Mouse (Mus musculus): ENCODE data around the gene Snu13. TPM values are rescaled to one million over a fixed set of nuclear protein-coding genes. Genes with fewer than 3 reads are reported as not detected.

Snu13 gene
- polyA plus RNA-seq, 1 experiment from 2014 or later, result 285 TPM

Other genes with a start within 250 kb of the Snu13 start
- gene Tef, start 245.2 kb downstream of the Snu13 start, polyA plus RNA-seq (2015; fragmentation: Nextera tagmentation; extraction: Ambion mirVana), result 32.7 and 33.3 TPM in 2 replicates
- 19.4 and 23.8 TPM in 2 replicates for gene Tob2, start 188.8 kb downstream of the Snu13 start, polyA plus RNA-seq (2015; fragmentation: Nextera tagmentation; extraction: Ambion mirVana)
- gene Phf5a, start 175.7 kb downstream of the Snu13 start, polyA plus RNA-seq (2015; fragmentation: Nextera tagmentation; extraction: Ambion mirVana), result 130 and 132 TPM in 2 replicates
- 259 and 260 TPM in 2 replicates for gene Aco2, start 175.3 kb downstream of the Snu13 start, polyA plus RNA-seq (2015; fragmentation: Nextera tagmentation; extraction: Ambion mirVana)
- 93.8 and 103 TPM in 2 replicates for gene Polr3h, start 121.4 kb downstream of the Snu13 start, polyA plus RNA-seq (2015; fragmentation: Nextera tagmentation; extraction: Ambion mirVana)
- gene Csdc2, start 110.8 kb downstream of the Snu13 start, polyA plus RNA-seq (2015; fragmentation: Nextera tagmentation; extraction: Ambion mirVana), result 133 and 182 TPM in 2 replicates
- 89.9 and 100 TPM in 2 replicates for gene Pmm1, start 86.7 kb downstream of the Snu13 start, polyA plus RNA-seq (2015; fragmentation: Nextera tagmentation; extraction: Ambion mirVana)
- gene 1700029P11Rik, start 67.1 kb downstream of the Snu13 start, polyA plus RNA-seq (2015; fragmentation: Nextera tagmentation; extraction: Ambion mirVana), result not detected in 2 replicates
- gene Xrcc6, start 59.8 kb downstream of the Snu13 start, polyA plus RNA-seq (2015; fragmentation: Nextera tagmentation; extraction: Ambion mirVana), result 63.0 and 63.1 TPM in 2 replicates
- gene Desi1, start 13.7 kb downstream of the Snu13 start, polyA plus RNA-seq (2015; fragmentation: Nextera tagmentation; extraction: Ambion mirVana), result 45.4 and 47.4 TPM in 2 replicates
- gene 4930407I10Rik, start 11.6 kb upstream of the Snu13 start, polyA plus RNA-seq (2015; fragmentation: Nextera tagmentation; extraction: Ambion mirVana), result not detected in 2 replicates
- not detected in 2 replicates for gene Mei1, start 22.4 kb upstream of the Snu13 start, polyA plus RNA-seq (2015; fragmentation: Nextera tagmentation; extraction: Ambion mirVana)
- gene Ccdc134, start 80.3 kb upstream of the Snu13 start, polyA plus RNA-seq (2015; fragmentation: Nextera tagmentation; extraction: Ambion mirVana), result 16.2 and 16.3 TPM in 2 replicates
- 229 and 232 TPM in 2 replicates for gene Srebf2, start 99.6 kb upstream of the Snu13 start, polyA plus RNA-seq (2015; fragmentation: Nextera tagmentation; extraction: Ambion mirVana)
- 0.66 and 0.70 TPM in 2 replicates for gene Shisa8, start 165.2 kb upstream of the Snu13 start, polyA plus RNA-seq (2015; fragmentation: Nextera tagmentation; extraction: Ambion mirVana)
- 0.10 and 0.25 TPM in 2 replicates for gene Tnfrsf13c, start 176.8 kb upstream of the Snu13 start, polyA plus RNA-seq (2015; fragmentation: Nextera tagmentation; extraction: Ambion mirVana)
- gene Cenpm, start 197.2 kb upstream of the Snu13 start, polyA plus RNA-seq (2015; fragmentation: Nextera tagmentation; extraction: Ambion mirVana), result 29.8 and 34.6 TPM in 2 replicates
- 17.0 and 18.6 TPM in 2 replicates for gene 1500009C09Rik, start 204.8 kb upstream of the Snu13 start, polyA plus RNA-seq (2015; fragmentation: Nextera tagmentation; extraction: Ambion mirVana)
- 427 TPM in 2 replicates for gene Sept3, start 227.3 kb upstream of the Snu13 start, polyA plus RNA-seq (2015; fragmentation: Nextera tagmentation; extraction: Ambion mirVana)